In the genomic region with DNA sequence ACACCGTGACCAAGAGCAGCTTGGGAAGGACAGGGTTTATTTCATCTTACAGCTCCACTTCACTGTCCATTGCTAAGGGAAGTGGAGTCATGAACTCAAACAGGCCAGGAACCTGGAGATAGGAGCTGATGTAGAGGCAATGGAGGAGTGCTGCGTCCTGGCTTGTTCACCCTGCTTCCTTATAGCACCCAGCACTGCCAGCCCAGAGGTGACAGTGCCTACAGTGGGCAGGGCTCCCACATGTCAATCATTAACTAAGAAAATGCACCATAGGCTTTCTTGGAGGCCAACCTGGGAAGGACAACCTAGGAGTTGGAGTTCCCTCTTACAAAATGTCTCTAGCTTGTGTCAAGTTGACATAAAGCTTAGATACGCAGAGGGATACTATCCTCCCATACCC, we compare ENCODE assay signal across 22 mouse cellular contexts. TPM values are rescaled to one million over a fixed set of nuclear protein-coding genes. Genes with fewer than 3 reads are reported as not detected.
DNase-seq lines count a peak whose midpoint lies in the region; ATAC-seq and TF ChIP-seq lines count a peak whose summit lies in the region.
"Had no signal": no experiment of that assay in that cellular context is flagged by ENCODE, and none has a peak within 500 bp of the region (broad histone marks: within the 10 kb centered on the region; RNA-seq: fewer than 3 reads in every experiment).

No protein-coding gene starts in this region.

- H3K9ac ChIP-seq in liver, embryonic 15.5 days, result no peak overlapping the region
- H3K9ac ChIP-seq in liver, embryonic 12.5 days, result no peak overlapping the region
- H3K9ac ChIP-seq in liver, postnatal 0 days (replicated peaks), result no peak overlapping the region
- H3K9ac ChIP-seq in hindbrain, embryonic 11.5 days (ENCODE audit: low read depth, low read length), result no peak overlapping the region
- H3K9ac ChIP-seq: embryonic facial prominence, embryonic 13.5 days; heart, embryonic 13.5 days; hindbrain, embryonic 14.5 days; limb, embryonic 13.5 days; neural tube, embryonic 12.5 days had no signal

- DNase-seq in heart, embryonic 10.5 days (ENCODE audit: low spot score), result no peak
- DNase-seq in heart, adult 9 months (ENCODE audit: low spot score in 2 of 2), result no peak
- DNase-seq in liver, postnatal 0 days, result peak; percentile 22
- no peak for DNase-seq in hindbrain, embryonic 11.5 days (ENCODE audit: low spot score)
- no peak for DNase-seq in layer of hippocampus, adult 9-11 months
- no peak for DNase-seq in cerebellum, adult 18-20 months
- DNase-seq: adrenal gland, postnatal 14 days; cerebellum, postnatal 14 days; gastrocnemius, postnatal 36 days; right cerebral cortex, postnatal 4 days; thymus, adult 18-20 months; thymus, postnatal 4 days had no signal

- H3K36me3 ChIP-seq in heart, embryonic 10.5 days, result no peaks in the 10 kb centered on the region
- no peaks in the 10 kb centered on the region for H3K36me3 ChIP-seq in liver, embryonic 15.5 days (replicated peaks)
- H3K36me3 ChIP-seq in liver, embryonic 12.5 days, result no peaks in the 10 kb centered on the region
- no peaks in the 10 kb centered on the region for H3K36me3 ChIP-seq in liver, postnatal 0 days (replicated peaks; ENCODE audit: insufficient read depth, low read length)
- no peaks in the 10 kb centered on the region for H3K36me3 ChIP-seq in hindbrain, embryonic 11.5 days (ENCODE audit: control insufficient read depth, insufficient read depth, low read length)
- H3K36me3 ChIP-seq: embryonic facial prominence, embryonic 13.5 days; heart, embryonic 13.5 days; limb, embryonic 13.5 days; neural tube, embryonic 12.5 days had no signal

- 0 out of 2 replicates have a peak, but pooled peaks have one; percentile 38 for ATAC-seq in liver, embryonic 15.5 days (ENCODE audit: insufficient read depth)
- no peak for ATAC-seq in liver, embryonic 12.5 days
- ATAC-seq in liver, postnatal 0 days, result peak; percentile 70
- ATAC-seq in hindbrain, embryonic 11.5 days (ENCODE audit: low FRiP score), result no peak
- ATAC-seq: forebrain, embryonic 16.5 days had no signal

- H3K4me3 ChIP-seq in heart, embryonic 10.5 days, result no peak overlapping the region
- no peak overlapping the region for H3K4me3 ChIP-seq in liver, embryonic 15.5 days (replicated peaks)
- H3K4me3 ChIP-seq in liver, embryonic 12.5 days, result no peak overlapping the region
- no peak overlapping the region for H3K4me3 ChIP-seq in liver, postnatal 0 days (ENCODE audit: low read depth, low read length)
- no peak overlapping the region for H3K4me3 ChIP-seq in hindbrain, embryonic 11.5 days (ENCODE audit: low read depth, low read length)
- H3K4me3 ChIP-seq: embryonic facial prominence, embryonic 13.5 days; heart, embryonic 13.5 days; limb, embryonic 13.5 days; neural tube, embryonic 12.5 days had no signal

- H3K27ac ChIP-seq in heart, embryonic 10.5 days, result peak overlapping the region; percentile 17; the same call in 1 of the 2 replicates
- H3K27ac ChIP-seq in liver, embryonic 15.5 days (replicated peaks), result no peak overlapping the region
- H3K27ac ChIP-seq in liver, embryonic 12.5 days, result no peak overlapping the region
- H3K27ac ChIP-seq in liver, postnatal 0 days (ENCODE audit: low read depth), result peak overlapping the region; percentile 48; the same call in 1 of the 2 replicates
- H3K27ac ChIP-seq in hindbrain, embryonic 11.5 days (ENCODE audit: low read depth, low read length), result no peak overlapping the region
- H3K27ac ChIP-seq: embryonic facial prominence, embryonic 13.5 days; heart, embryonic 13.5 days; hindbrain, embryonic 14.5 days; limb, embryonic 13.5 days; macrophage; neural tube, embryonic 12.5 days had no signal

- no peaks in the 10 kb centered on the region for H3K27me3 ChIP-seq in heart, embryonic 10.5 days (ENCODE audit: insufficient read depth, poor library complexity, severe bottlenecking)
- no peaks in the 10 kb centered on the region for H3K27me3 ChIP-seq in liver, embryonic 15.5 days
- no peaks in the 10 kb centered on the region for H3K27me3 ChIP-seq in liver, embryonic 12.5 days (replicated peaks)
- no peaks in the 10 kb centered on the region for H3K27me3 ChIP-seq in liver, postnatal 0 days (ENCODE audit: insufficient read depth, low read length)
- H3K27me3 ChIP-seq in hindbrain, embryonic 11.5 days (ENCODE audit: control insufficient read depth, insufficient read depth, low read length), result no peaks in the 10 kb centered on the region
- H3K27me3 ChIP-seq: embryonic facial prominence, embryonic 13.5 days; heart, embryonic 13.5 days; limb, embryonic 13.5 days; neural tube, embryonic 12.5 days had no signal

- H3K9me3 ChIP-seq in heart, embryonic 10.5 days, result no peaks in the 10 kb centered on the region
- no peaks in the 10 kb centered on the region for H3K9me3 ChIP-seq in liver, embryonic 15.5 days (replicated peaks)
- no peaks in the 10 kb centered on the region for H3K9me3 ChIP-seq in liver, embryonic 12.5 days (replicated peaks)
- H3K9me3 ChIP-seq in liver, postnatal 0 days (ENCODE audit: low read length), result no peaks in the 10 kb centered on the region
- H3K9me3 ChIP-seq in hindbrain, embryonic 11.5 days (ENCODE audit: control insufficient read depth, low read length), result no peaks in the 10 kb centered on the region
- H3K9me3 ChIP-seq: embryonic facial prominence, embryonic 13.5 days; heart, embryonic 13.5 days; limb, embryonic 13.5 days; neural tube, embryonic 12.5 days had no signal

- peaks cover 59% of the 10 kb centered on the region for H3K4me1 ChIP-seq in heart, embryonic 10.5 days
- peaks cover 9% of the 10 kb centered on the region for H3K4me1 ChIP-seq in liver, embryonic 15.5 days (replicated peaks)
- peaks cover 21% of the 10 kb centered on the region; the same call in 1 of the 2 replicates for H3K4me1 ChIP-seq in liver, embryonic 12.5 days
- peaks cover 19% of the 10 kb centered on the region for H3K4me1 ChIP-seq in liver, postnatal 0 days (ENCODE audit: insufficient read depth)
- H3K4me1 ChIP-seq in hindbrain, embryonic 11.5 days (replicated peaks; ENCODE audit: control insufficient read depth, insufficient read depth, low read length), result no peaks in the 10 kb centered on the region
- H3K4me1 ChIP-seq: limb, embryonic 13.5 days; neural tube, embryonic 12.5 days had no signal

- no peak for TF ChIP-seq EP300 in liver, postnatal 0 days (IDR thresholded peaks at IDR 0.05; ENCODE audit: low read depth)

- no peak overlapping the region for H3K4me2 ChIP-seq in liver, embryonic 15.5 days
- H3K4me2 ChIP-seq in liver, embryonic 12.5 days, result no peak overlapping the region
- H3K4me2 ChIP-seq in liver, postnatal 0 days (ENCODE audit: low read depth, low read length), result no peak overlapping the region
- no peak overlapping the region for H3K4me2 ChIP-seq in hindbrain, embryonic 11.5 days (replicated peaks; ENCODE audit: low read depth, low read length)
- H3K4me2 ChIP-seq: embryonic facial prominence, embryonic 13.5 days; heart, embryonic 13.5 days; hindbrain, embryonic 14.5 days; limb, embryonic 13.5 days; midbrain, embryonic 11.5 days; neural tube, embryonic 12.5 days had no signal

- no peak for TF ChIP-seq CTCF in liver, postnatal 0 days (IDR thresholded peaks at IDR 0.05; ENCODE audit: low read depth)

- WGBS in heart, embryonic 10.5 days, result 52% methylated on average over 3 of the region's 3 CpGs
- 33% methylated on average over 3 of the region's 3 CpGs for WGBS in liver, embryonic 15.5 days (ENCODE audit: insufficient replicate concordance)
- 50% methylated on average over 3 of the region's 3 CpGs for WGBS in liver, embryonic 12.5 days (ENCODE audit: insufficient replicate concordance)
- 48% methylated on average over 3 of the region's 3 CpGs for WGBS in liver, postnatal 0 days (ENCODE audit: insufficient replicate concordance)
- WGBS in hindbrain, embryonic 11.5 days, result 79% methylated on average over 3 of the region's 3 CpGs

RNA-seq across cellular contexts. Expression of gene Cage1, which starts 51.1 kb away (rescaled TPM):
- 0.74 and 0.87 TPM in 2 replicates for polyA plus RNA-seq in heart, embryonic 10.5 days (2016; fragmentation: Nextera tagmentation; extraction: Ambion mirVana)
- 0.30 and 0.35 TPM in 2 replicates for polyA plus RNA-seq in liver, embryonic 15.5 days (2015; fragmentation: Nextera tagmentation; extraction: Ambion mirVana)
- 0.80 and 0.88 TPM in 2 replicates for polyA plus RNA-seq in liver, embryonic 12.5 days (2016; fragmentation: Nextera tagmentation; extraction: Ambion mirVana)
- 0.69 and 0.76 TPM in 2 replicates for polyA plus RNA-seq in liver, postnatal 0 days (2015; fragmentation: Nextera tagmentation; extraction: Ambion mirVana)
- polyA plus RNA-seq in hindbrain, embryonic 11.5 days (2014; fragmentation: Nextera tagmentation; extraction: Ambion mirVana), result 1.0 and 1.1 TPM in 2 replicates

RNA-seq across cellular contexts. Expression of gene Riok1, which starts 51.2 kb away (rescaled TPM):
- 36.2 and 41.9 TPM in 2 replicates for polyA plus RNA-seq in heart, embryonic 10.5 days (2016; fragmentation: Nextera tagmentation; extraction: Ambion mirVana)
- polyA plus RNA-seq in liver, embryonic 15.5 days (2015; fragmentation: Nextera tagmentation; extraction: Ambion mirVana), result 17.7 and 19.0 TPM in 2 replicates
- 33.9 TPM in 2 replicates for polyA plus RNA-seq in liver, embryonic 12.5 days (2016; fragmentation: Nextera tagmentation; extraction: Ambion mirVana)
- polyA plus RNA-seq in liver, postnatal 0 days (2015; fragmentation: Nextera tagmentation; extraction: Ambion mirVana), result 13.4 and 14.6 TPM in 2 replicates
- polyA plus RNA-seq in hindbrain, embryonic 11.5 days (2014; fragmentation: Nextera tagmentation; extraction: Ambion mirVana), result 48.1 and 51.5 TPM in 2 replicates

Comparison
In these comparisons a context has a peak if more than half of its experiments do, and no peak if none do; other contexts are left out.
1. H3K27ac ChIP-seq: peak in heart, embryonic 10.5 days (single experiment) and liver, postnatal 0 days (single experiment); none in liver, embryonic 15.5 days (single experiment), liver, embryonic 12.5 days (single experiment) and hindbrain, embryonic 11.5 days (single experiment).
2. ATAC-seq: peak in liver, embryonic 15.5 days (single experiment) and liver, postnatal 0 days (single experiment); none in liver, embryonic 12.5 days (single experiment) and hindbrain, embryonic 11.5 days (single experiment).